Mouse (Mus musculus): Measurements from ENCODE around the gene Dgcr6. TPM values are rescaled to one million over a fixed set of nuclear protein-coding genes. Genes with fewer than 3 reads are reported as not detected.

Gene Dgcr6
- polyA plus RNA-seq, 1 experiment from 2014 or later: 149 TPM

- no peaks in the 10 kb centered on the region for H3K4me1 ChIP-seq
- no peak overlapping the region for H3K27ac ChIP-seq
- no peak for ATAC-seq (ENCODE audit: low FRiP score)
- H3K4me3 ChIP-seq (replicated peaks): no peak overlapping the region
- H3K36me3 ChIP-seq (replicated peaks): no peaks in the 10 kb centered on the region
- no peak overlapping the region for H3K9ac ChIP-seq
- H3K4me2 ChIP-seq: no peak overlapping the region
- 87% methylated on average over 1 of the region's 1 CpGs for WGBS
- H3K9me3 ChIP-seq: no peaks in the 10 kb centered on the region
- 0 out of 2 replicates have a peak, but pooled peaks cover 3% of the 10 kb centered on the region for H3K27me3 ChIP-seq
These were observed 50.7 kb downstream of the Dgcr6 start for GRCm38 (mm10) chr16:18103366-18103765.

- no peak for ATAC-seq (ENCODE audit: low FRiP score)
- Histone ChIP-seq H3K4me2 (no peak overlapping the region), H3K36me3 (replicated peaks) (no peaks in the 10 kb centered on the region), H3K27ac (no peak overlapping the region), H3K9me3 (no peaks in the 10 kb centered on the region), H3K9ac (no peak overlapping the region), H3K4me1 (no peaks in the 10 kb centered on the region), H3K27me3 (0 out of 2 replicates have a peak, but pooled peaks cover 3% of the 10 kb centered on the region), H3K4me3 (replicated peaks) (no peak overlapping the region)
- 39% methylated on average over 6 of the region's 6 CpGs for WGBS
These were observed 51.1 kb downstream of the Dgcr6 start for GRCm38 (mm10) chr16:18103808-18104207.

- Histone ChIP-seq H3K4me2 (no peak overlapping the region), H3K4me3 (replicated peaks) (no peak overlapping the region), H3K27me3 (0 out of 2 replicates have a peak, but pooled peaks cover 3% of the 10 kb centered on the region), H3K9ac (no peak overlapping the region), H3K27ac (no peak overlapping the region), H3K36me3 (replicated peaks) (no peaks in the 10 kb centered on the region), H3K4me1 (no peaks in the 10 kb centered on the region), H3K9me3 (peaks cover 8% of the 10 kb centered on the region; the same call in 1 of the 2 replicates)
- 60% methylated on average over 5 of the region's 5 CpGs for WGBS
- ATAC-seq (ENCODE audit: low FRiP score): peak; percentile 67
These were observed 55.7 kb downstream of the Dgcr6 start for GRCm38 (mm10) chr16:18108221-18108966.

GRCm38 (mm10) chr16:18111042-18111441 is 58.4 kb downstream of the Dgcr6 start:
- no peak overlapping the region for H3K27ac ChIP-seq
- no peaks in the 10 kb centered on the region for H3K4me1 ChIP-seq
- H3K9ac ChIP-seq: no peak overlapping the region
- H3K27me3 ChIP-seq: 0 out of 2 replicates have a peak, but pooled peaks cover 6% of the 10 kb centered on the region
- no peak overlapping the region for H3K4me2 ChIP-seq
- peaks cover 8% of the 10 kb centered on the region; the same call in 1 of the 2 replicates for H3K9me3 ChIP-seq
- no peaks in the 10 kb centered on the region for H3K36me3 ChIP-seq (replicated peaks)
- 86% methylated on average over 7 of the region's 7 CpGs for WGBS
- no peak overlapping the region for H3K4me3 ChIP-seq (replicated peaks)
- ATAC-seq (ENCODE audit: low FRiP score): no peak

GRCm38 (mm10) chr16:18116467-18116866 is 63.8 kb downstream of the Dgcr6 start:
- no peaks in the 10 kb centered on the region for H3K9me3 ChIP-seq
- H3K4me1 ChIP-seq: peaks cover 5% of the 10 kb centered on the region; the same call in 1 of the 2 replicates
- H3K4me2 ChIP-seq: no peak overlapping the region
- no peaks in the 10 kb centered on the region for H3K36me3 ChIP-seq (replicated peaks)
- H3K27ac ChIP-seq: no peak overlapping the region
- WGBS: 82% methylated on average over 4 of the region's 4 CpGs
- H3K4me3 ChIP-seq (replicated peaks): no peak overlapping the region
- H3K9ac ChIP-seq: no peak overlapping the region
- no peak for ATAC-seq (ENCODE audit: low FRiP score)
- 0 out of 2 replicates have a peak, but pooled peaks cover 3% of the 10 kb centered on the region for H3K27me3 ChIP-seq

GRCm38 (mm10) chr16:18118285-18118684 is 65.6 kb downstream of the Dgcr6 start:
- ATAC-seq (ENCODE audit: low FRiP score): no peak
- Histone ChIP-seq H3K4me3 (replicated peaks) (no peak overlapping the region), H3K4me1 (peaks cover 5% of the 10 kb centered on the region; the same call in 1 of the 2 replicates), H3K36me3 (replicated peaks) (no peaks in the 10 kb centered on the region), H3K27ac (no peak overlapping the region), H3K9me3 (no peaks in the 10 kb centered on the region), H3K27me3 (0 out of 2 replicates have a peak, but pooled peaks cover 3% of the 10 kb centered on the region), H3K4me2 (no peak overlapping the region), H3K9ac (no peak overlapping the region)
- 85% methylated on average over 3 of the region's 3 CpGs for WGBS

- Histone ChIP-seq H3K9ac (peak overlapping the region; percentile 21; the same call in 1 of the 2 replicates), H3K9me3 (no peaks in the 10 kb centered on the region), H3K27me3 (peaks cover 6% of the 10 kb centered on the region; the same call in 1 of the 2 replicates), H3K27ac (peak overlapping the region; percentile 65), H3K4me2 (no peak overlapping the region), H3K4me3 (replicated peaks) (no peak overlapping the region), H3K4me1 (peaks cover 5% of the 10 kb centered on the region; the same call in 1 of the 2 replicates), H3K36me3 (replicated peaks) (no peaks in the 10 kb centered on the region)
- peak; percentile 86 for ATAC-seq (ENCODE audit: low FRiP score)
- WGBS: 13% methylated on average over 8 of the region's 8 CpGs
These were observed 66.5 kb downstream of the Dgcr6 start for GRCm38 (mm10) chr16:18119031-18119730.

Other genes starting within 250 kb of the Dgcr6 start
- not detected in 2 replicates for gene B830017H08Rik, start 219.7 kb upstream of the Dgcr6 start, polyA plus RNA-seq (2016; fragmentation: Nextera tagmentation; extraction: Ambion mirVana)
- 4.4 and 5.1 TPM in 2 replicates for gene Car15, start 214.5 kb upstream of the Dgcr6 start, polyA plus RNA-seq (2016; fragmentation: Nextera tagmentation; extraction: Ambion mirVana)
- 0.43 and 0.97 TPM in 2 replicates for gene Gm20518, start 161.2 kb upstream of the Dgcr6 start, polyA plus RNA-seq (2016; fragmentation: Nextera tagmentation; extraction: Ambion mirVana)
- gene Tssk1, start 158.6 kb upstream of the Dgcr6 start, polyA plus RNA-seq (2016; fragmentation: Nextera tagmentation; extraction: Ambion mirVana): 0.10 TPM in 1 of 2 replicates, not detected in the other
- 97.9 and 106 TPM in 2 replicates for gene Dgcr2, start 154.3 kb upstream of the Dgcr6 start, polyA plus RNA-seq (2016; fragmentation: Nextera tagmentation; extraction: Ambion mirVana)
- not detected in 2 replicates for gene Tssk2, start 154.2 kb upstream of the Dgcr6 start, polyA plus RNA-seq (2016; fragmentation: Nextera tagmentation; extraction: Ambion mirVana)
- 54.2 and 55.4 TPM in 2 replicates for gene Ess2, start 141.5 kb upstream of the Dgcr6 start, polyA plus RNA-seq (2016; fragmentation: Nextera tagmentation; extraction: Ambion mirVana)
- 0.45 TPM in 1 of 2 replicates, not detected in the other for gene Gsc2, start 137.8 kb upstream of the Dgcr6 start, polyA plus RNA-seq (2016; fragmentation: Nextera tagmentation; extraction: Ambion mirVana)
- gene Slc25a1, start 124.6 kb upstream of the Dgcr6 start, polyA plus RNA-seq (2016; fragmentation: Nextera tagmentation; extraction: Ambion mirVana): 108 and 109 TPM in 2 replicates
- gene Vpreb2, start 72.4 kb upstream of the Dgcr6 start, polyA plus RNA-seq (2016; fragmentation: Nextera tagmentation; extraction: Ambion mirVana): not detected in 2 replicates
- gene Prodh, start 37.3 kb downstream of the Dgcr6 start, polyA plus RNA-seq (2016; fragmentation: Nextera tagmentation; extraction: Ambion mirVana): 5.9 and 7.7 TPM in 2 replicates
- 5.4 and 6.2 TPM in 2 replicates for gene Rtn4r, start 74.8 kb downstream of the Dgcr6 start, polyA plus RNA-seq (2016; fragmentation: Nextera tagmentation; extraction: Ambion mirVana)
- gene Ccdc188, start 165.0 kb downstream of the Dgcr6 start, polyA plus RNA-seq (2016; fragmentation: Nextera tagmentation; extraction: Ambion mirVana): not detected in 2 replicates
- 15.7 and 16.9 TPM in 2 replicates for gene Zdhhc8, start 182.3 kb downstream of the Dgcr6 start, polyA plus RNA-seq (2016; fragmentation: Nextera tagmentation; extraction: Ambion mirVana)
- 111 and 118 TPM in 2 replicates for gene Trmt2a, start 195.8 kb downstream of the Dgcr6 start, polyA plus RNA-seq (2016; fragmentation: Nextera tagmentation; extraction: Ambion mirVana)
- gene Ranbp1, start 195.9 kb downstream of the Dgcr6 start, polyA plus RNA-seq (2016; fragmentation: Nextera tagmentation; extraction: Ambion mirVana): 983 and 1,008 TPM in 2 replicates
- 3.4 TPM in 1 of 2 replicates, not detected in the other for gene Gm49776, start 205.5 kb downstream of the Dgcr6 start, polyA plus RNA-seq (2016; fragmentation: Nextera tagmentation; extraction: Ambion mirVana)
- 40.8 and 44.2 TPM in 2 replicates for gene Dgcr8, start 236.4 kb downstream of the Dgcr6 start, polyA plus RNA-seq (2016; fragmentation: Nextera tagmentation; extraction: Ambion mirVana)